ENCODE assay signal across 9 mouse cellular contexts in the genomic region with DNA sequence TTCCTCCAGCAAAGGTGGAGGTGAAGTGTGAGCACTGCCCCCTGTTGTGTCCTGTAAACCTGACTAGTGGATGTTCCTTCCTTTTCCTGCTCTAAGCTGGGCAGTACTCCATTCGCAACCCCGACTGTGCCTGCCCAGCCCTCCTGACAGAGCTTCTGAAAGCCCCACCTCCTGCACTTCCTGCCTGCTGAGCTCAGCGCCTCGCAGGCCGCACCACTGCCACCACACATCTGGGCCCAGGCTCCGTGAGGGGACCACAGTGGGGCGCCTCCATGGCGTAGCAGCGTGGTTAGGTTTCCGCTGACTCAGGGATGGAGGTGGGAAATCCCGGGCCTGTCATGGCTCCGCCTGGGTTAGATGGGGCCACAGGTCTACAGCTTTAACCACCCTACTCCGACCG. TPM values are rescaled to one million over a fixed set of nuclear protein-coding genes. Genes with fewer than 3 reads are reported as not detected.
DNase-seq lines count a peak whose midpoint lies in the region; ATAC-seq and TF ChIP-seq lines count a peak whose summit lies in the region.
"Had no signal": no experiment of that assay in that cellular context is flagged by ENCODE, and none has a peak within 500 bp of the region (broad histone marks: within the 10 kb centered on the region; RNA-seq: fewer than 3 reads in every experiment).

No protein-coding gene starts in this region.

- no peak overlapping the region for H3K9ac ChIP-seq in kidney, embryonic 15.5 days
- no peak overlapping the region for H3K9ac ChIP-seq in intestine, embryonic 14.5 days (ENCODE audit: low read length)
- H3K9ac ChIP-seq: liver, embryonic 14.5 days had no signal

- H3K36me3 ChIP-seq in kidney, embryonic 15.5 days = no peaks in the 10 kb centered on the region
- no peaks in the 10 kb centered on the region for H3K36me3 ChIP-seq in intestine, embryonic 14.5 days (ENCODE audit: control insufficient read depth, insufficient read depth, low read length)

- ATAC-seq in kidney, embryonic 15.5 days (replicated peaks; ENCODE audit: low FRiP score) = no peak
- ATAC-seq in intestine, embryonic 14.5 days (replicated peaks; ENCODE audit: low FRiP score, low TSS enrichment, low read depth) = no peak

- 19% methylated on average over 14 of the region's 14 CpGs for WGBS in kidney, embryonic 15.5 days
- WGBS in intestine, embryonic 14.5 days = 22% methylated on average over 14 of the region's 14 CpGs

- intact Hi-C loops in gastrocnemius, adult 2 months (cut with DNase I) = no loop called here

- H3K4me1 ChIP-seq in kidney, embryonic 15.5 days = peaks cover 60% of the 10 kb centered on the region
- H3K4me1 ChIP-seq in intestine, embryonic 14.5 days (replicated peaks; ENCODE audit: control insufficient read depth, insufficient read depth, low read length) = peaks cover 34% of the 10 kb centered on the region

- H3K9me3 ChIP-seq in kidney, embryonic 15.5 days (replicated peaks) = no peaks in the 10 kb centered on the region
- H3K9me3 ChIP-seq in intestine, embryonic 14.5 days (ENCODE audit: control insufficient read depth, low read length) = no peaks in the 10 kb centered on the region

- TF ChIP-seq CTCF in gastrocnemius, adult 2 months (IDR thresholded peaks at IDR 0.05) = no peak

- H3K27ac ChIP-seq in kidney, embryonic 15.5 days = peak overlapping the region; percentile 94
- peak overlapping the region; percentile 77 for H3K27ac ChIP-seq in gastrocnemius, adult 2 months
- H3K27ac ChIP-seq in intestine, embryonic 14.5 days (ENCODE audit: low read depth) = peak overlapping the region; percentile 95
- H3K27ac ChIP-seq: liver, embryonic 14.5 days had no signal

- no peak overlapping the region for H3K4me3 ChIP-seq in kidney, embryonic 15.5 days (replicated peaks)
- peak overlapping the region; percentile 44 for H3K4me3 ChIP-seq in gastrocnemius, adult 2 months
- H3K4me3 ChIP-seq in intestine, embryonic 14.5 days (ENCODE audit: low read depth, low read length) = no peak overlapping the region; the same call in 1 of the 2 replicates

- peak overlapping the region; percentile 12; the same call in 1 of the 2 replicates for H3K4me2 ChIP-seq in kidney, embryonic 15.5 days
- peak overlapping the region; percentile 32 for H3K4me2 ChIP-seq in intestine, embryonic 14.5 days (ENCODE audit: low read length)

- DNase-seq in kidney, adult 18-20 months = no peak
- DNase-seq in gastrocnemius, adult 2 months = peak; percentile 68
- no peak for DNase-seq in intestine, embryonic 14.5 days (ENCODE audit: low spot score)
- peak; percentile 76 for DNase-seq in lung, postnatal 10 days
- DNase-seq in thymus, postnatal 14 days = peak; percentile 86
- DNase-seq in cerebellum, adult 9-11 months = no peak
- DNase-seq in right cerebral cortex, adult 18-20 months = no peak

- peaks cover 24% of the 10 kb centered on the region for H3K27me3 ChIP-seq in kidney, embryonic 15.5 days
- H3K27me3 ChIP-seq in intestine, embryonic 14.5 days (replicated peaks; ENCODE audit: control insufficient read depth, insufficient read depth, low read length) = no peaks in the 10 kb centered on the region

RNA-seq across cellular contexts. Expression of a gene that starts 2.0 kb away (rescaled TPM):
- 42.7 and 57.4 TPM in 2 replicates for polyA plus RNA-seq in kidney, embryonic 15.5 days (2015; fragmentation: Nextera tagmentation; extraction: Ambion mirVana)
- total RNA-seq in gastrocnemius, adult 2 months (2021) = 1 to 10 TPM; 3.5 to 7.9 TPM
- 55.1 and 56.9 TPM in 2 replicates for polyA plus RNA-seq in intestine, embryonic 14.5 days (2014; fragmentation: Nextera tagmentation; extraction: Ambion mirVana)

RNA-seq across cellular contexts. Expression of a gene that starts 56.7 kb away (rescaled TPM):
- 68.9 and 75.1 TPM in 2 replicates for polyA plus RNA-seq in kidney, embryonic 15.5 days (2015; fragmentation: Nextera tagmentation; extraction: Ambion mirVana)
- 10 to 100 TPM; 37.3 to 37.5 TPM for total RNA-seq in gastrocnemius, adult 2 months (2021)
- polyA plus RNA-seq in intestine, embryonic 14.5 days (2014; fragmentation: Nextera tagmentation; extraction: Ambion mirVana) = 70.4 and 74.5 TPM in 2 replicates

Comparison
In these comparisons a context has a peak if more than half of its experiments do, and no peak if none do; other contexts are left out.
1. DNase-seq: peak in gastrocnemius, adult 2 months (single experiment), lung, postnatal 10 days (single experiment) and thymus, postnatal 14 days (single experiment); none in kidney, adult 18-20 months (single experiment), intestine, embryonic 14.5 days (single experiment), cerebellum, adult 9-11 months (single experiment) and right cerebral cortex, adult 18-20 months (single experiment).
2. Peak in every context shown above with its lines, with median percentiles within 50 percentile points of each other: H3K27ac ChIP-seq.